Mouse (Mus musculus) MEL (cell line): Measurements from ENCODE around the gene Emg1.

Experiments
- GATA1 ChIP-seq: IDR thresholded peaks from 2 replicates; pipeline ENCODE4 v1.6.1; 2011; ENCODE audit warnings: low read depth, low read length, improper control_type of control experiment
- MAFK ChIP-seq: IDR thresholded peaks from 2 replicates; pipeline ENCODE4 v1.6.1; 2011; ENCODE audit warnings: low read depth, mild to moderate bottlenecking, low read length, improper control_type of control experiment, borderline replicate concordance

DNA sequence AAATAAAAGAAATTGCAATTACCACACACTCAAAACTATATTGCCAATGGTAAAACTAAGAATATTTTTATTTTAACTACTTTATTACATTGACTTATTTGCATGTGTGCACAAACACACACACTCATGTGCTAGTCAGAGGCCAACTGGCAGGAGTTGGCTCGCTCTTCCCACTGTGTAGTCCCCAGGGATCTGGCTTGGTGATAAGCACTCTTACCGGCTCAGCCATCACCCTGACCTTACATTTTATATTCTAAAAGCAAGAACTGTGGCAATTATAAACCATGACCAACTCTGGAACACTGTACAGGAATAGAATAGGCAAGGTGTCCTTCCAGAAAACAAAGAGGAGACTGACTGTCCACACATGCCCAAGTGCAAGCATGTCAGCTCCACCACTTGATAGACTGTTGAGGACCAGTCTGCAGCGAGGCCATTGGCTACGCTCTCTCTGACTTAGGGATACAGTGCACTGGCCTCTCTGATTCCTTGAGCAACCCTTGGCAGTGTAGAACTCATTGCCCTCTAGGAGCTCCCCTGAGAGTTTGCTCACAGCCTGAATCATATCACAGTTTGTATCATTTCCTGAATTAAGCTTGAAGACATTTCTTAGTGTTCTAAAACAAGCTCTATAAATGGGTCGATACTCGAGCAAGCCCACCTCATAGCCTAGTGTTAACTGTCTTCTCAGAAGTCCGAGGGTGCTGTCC, 15.4 kb downstream of the Emg1 start:
- TF ChIP-seq MAFK = no peak
- TF ChIP-seq GATA1 = no peak
